Mouse (Mus musculus) cortical plate, adult 2 months (tissue): ENCODE data around the gene Zbtb18. TPM values are rescaled to one million over a fixed set of nuclear protein-coding genes. Genes with fewer than 3 reads are reported as not detected.

Source experiments
- H3K27ac ChIP-seq: fragments of 200-500 bp; 2 replicates; pipeline ENCODE4 v1.5.1; 2012; ENCODE audit warnings: low read length, control low read depth, inconsistent platforms; ENCODE audit not compliant: insufficient read depth
- H3K4me1 ChIP-seq: fragments of 200-500 bp; 2 replicates; pipeline ENCODE4 v1.6.1; 2011; ENCODE audit warnings: low read length; ENCODE audit not compliant: control insufficient read depth, insufficient read depth
- H3K4me3 ChIP-seq: fragments of 200-500 bp; 2 replicates; pipeline ENCODE4 v1.5.1; 2011; ENCODE audit warnings: mild to moderate bottlenecking, low read length, control low read depth; ENCODE audit not compliant: insufficient read depth
- CTCF ChIP-seq: fragments of 200-500 bp; IDR thresholded peaks from 2 replicates; pipeline ENCODE4 v1.5.1; 2011; ENCODE audit warnings: mild to moderate bottlenecking, control low read depth, low read length; ENCODE audit not compliant: insufficient read depth; ENCODE audit errors: extremely low read depth
- POLR2A ChIP-seq: fragments of 200-500 bp; IDR thresholded peaks from 2 replicates; pipeline ENCODE4 v1.6.1; 2011; ENCODE audit warnings: mild to moderate bottlenecking, low read length, control low read depth; ENCODE audit not compliant: insufficient read depth; ENCODE audit errors: extremely low read depth
- polyA plus RNA-seq: library from polyadenylated mRNA; depleted of rRNA; stranded (reverse); fragments of >200 nt; gene quantifications from 2 replicates; pipeline ENCODE4 v1.2.3, GENCODE M21; 2012; rRNA removed

The Zbtb18 gene
- polyA plus RNA-seq, 1 experiment: 105 TPM

DNA sequence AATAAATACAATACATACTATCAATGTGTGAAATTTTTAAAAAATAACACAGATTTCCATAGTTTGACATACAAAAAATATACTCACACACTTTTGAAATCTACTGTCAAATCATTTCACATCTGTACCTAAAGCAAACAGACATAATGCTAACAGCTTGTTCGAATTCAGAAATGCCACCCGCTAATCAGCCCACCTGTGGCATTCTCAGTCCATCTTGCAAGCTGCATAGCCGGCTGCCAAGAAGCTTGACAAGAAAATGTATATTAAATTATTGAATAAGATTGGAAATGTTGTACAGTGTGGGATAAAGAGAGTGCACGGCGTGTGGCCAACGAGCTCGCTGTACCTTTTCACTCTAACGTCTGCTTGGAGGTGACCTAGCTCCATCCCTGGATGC lies 52.2 kb downstream of the Zbtb18 start:
- TF ChIP-seq CTCF: no peak
- no peak for TF ChIP-seq POLR2A
- H3K27ac ChIP-seq: no peak overlapping the region
- H3K4me1 ChIP-seq: no peaks in the 10 kb centered on the region
- H3K4me3 ChIP-seq: no peak overlapping the region

GRCm38 (mm10) chr1:177494913-177495542 lies 52.9 kb downstream of the Zbtb18 start:
- TF ChIP-seq CTCF (no peak), POLR2A (no peak)
- Histone ChIP-seq H3K27ac (no peak overlapping the region), H3K4me1 (no peaks in the 10 kb centered on the region), H3K4me3 (no peak overlapping the region)

Other genes with a start within 250 kb of the Zbtb18 start
- gene Akt3, start 184.1 kb upstream of the Zbtb18 start, polyA plus RNA-seq: 46.3 and 46.6 TPM in 2 replicates